Mouse (Mus musculus) liver, embryonic 14.5 days (tissue): ENCODE measurements at regions not wholly inside any gene's neighbourhood (a gene's known extent, or its start where the extent isn't known, plus 50 kb on each side); places are given as distances from the start of the nearest gene placed in this dataset.

Source experiments
- CTCF ChIP-seq: IDR thresholded peaks from 2 replicates; pipeline ENCODE4 v1.5.1; 2016; ENCODE audit warnings: antibody characterized with exemption, low read depth, control low read depth
- EP300 ChIP-seq: IDR thresholded peaks from 2 replicates; pipeline ENCODE4 v1.6.1; 2016; ENCODE audit warnings: antibody characterized with exemption, low read depth

DNA sequence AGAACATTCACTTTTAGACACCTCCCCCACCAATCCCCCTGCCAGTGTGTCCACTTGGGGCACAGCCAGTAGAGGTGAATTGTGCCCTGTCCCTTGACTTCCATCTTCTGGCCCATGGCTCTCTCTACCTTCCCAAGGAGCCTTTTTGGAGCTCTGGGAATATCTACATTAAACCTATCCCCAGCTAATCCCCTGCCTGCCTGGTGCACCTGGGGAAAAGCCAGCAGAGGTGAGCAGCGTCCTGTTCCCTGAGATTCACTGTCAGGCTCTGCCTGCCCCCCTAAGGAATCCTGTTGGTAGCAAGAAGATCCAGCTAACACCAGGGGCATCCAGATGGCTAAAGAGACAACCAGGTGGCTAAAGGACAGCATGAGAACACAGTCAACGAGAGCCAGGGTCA, 93.6 kb upstream of the Srsf6 start:
- no peak for TF ChIP-seq CTCF
- no peak for TF ChIP-seq EP300
